Mouse (Mus musculus) forebrain, embryonic 11.5 days (tissue): ENCODE data around the gene Tifa. TPM values are rescaled to one million over a fixed set of nuclear protein-coding genes. Genes with fewer than 3 reads are reported as not detected.

Source experiments
- ATAC-seq: fragments of 200-750 bp; cut with Nextera tagmentation; replicated peaks from 2 replicates; pipeline ENCODE4 v1.8.0; 2017; ENCODE audit warnings: moderate TSS enrichment; ENCODE audit not compliant: low FRiP score
- DNase-seq: peaks from one replicate; pipeline ENCODE4 v3.0.0-alpha.2; 2017; ENCODE audit warnings: low spot score
- H3K27ac ChIP-seq: fragments of 300-500 bp; sonication (generic); 2 replicates; pipeline ENCODE4 v1.5.1; 2014; ENCODE audit warnings: low read depth, low read length
- H3K27me3 ChIP-seq: fragments of 300-500 bp; sonication (generic); 2 replicates; pipeline ENCODE4 v1.6.1; 2014; ENCODE audit warnings: mild to moderate bottlenecking, low read length, mixed read lengths; ENCODE audit not compliant: control insufficient read depth, insufficient read depth
- H3K36me3 ChIP-seq: fragments of 300-500 bp; sonication (generic); 2 replicates; pipeline ENCODE4 v1.6.1; 2014; ENCODE audit warnings: mild to moderate bottlenecking, low read length, moderate library complexity, mixed read lengths; ENCODE audit not compliant: control insufficient read depth, insufficient read depth
- H3K4me1 ChIP-seq: fragments of 300-500 bp; sonication (generic); replicated peaks from 2 replicates; pipeline ENCODE4 v1.6.1; 2014; ENCODE audit warnings: low read length, mixed read lengths; ENCODE audit not compliant: control insufficient read depth, insufficient read depth
- H3K4me2 ChIP-seq: fragments of 300-500 bp; sonication (generic); 2 replicates; pipeline ENCODE4 v1.6.1; 2014; ENCODE audit warnings: low read depth, mild to moderate bottlenecking, low read length, moderate library complexity, mixed read lengths; ENCODE audit not compliant: severe bottlenecking
- H3K4me3 ChIP-seq: fragments of 300-500 bp; sonication (generic); 2 replicates; pipeline ENCODE4 v1.5.1; 2014; ENCODE audit warnings: low read depth, low read length
- H3K9ac ChIP-seq: fragments of 300-500 bp; sonication (generic); 2 replicates; pipeline ENCODE4 v1.6.1; 2014; ENCODE audit warnings: low read length
- H3K9me3 ChIP-seq: fragments of 300-500 bp; sonication (generic); 2 replicates; pipeline ENCODE4 v1.6.1; 2016; ENCODE audit warnings: low read length, mixed read lengths; ENCODE audit not compliant: control insufficient read depth
- WGBS: fragments of 180-500 bp; shearing (Covaris S2); extraction: QIAGEN DNeasy Blood & Tissue Kit; methylation state at CpG from one replicate; pipeline ENCODE4 v1.1.7; 2014; 5-methylcytosine and 5-hydroxymethylcytosine counted together
- polyA plus RNA-seq: library from polyadenylated mRNA; unstranded; fragments of >200 nt; fragmentation: Nextera tagmentation; extraction: Ambion mirVana; gene quantifications from 2 replicates; pipeline ENCODE4 v1.2.1, GENCODE M21; 2014

The Tifa gene
- polyA plus RNA-seq, 1 experiment from 2014 or later, result 3.2 TPM

GRCm38 (mm10) chr3:127821209-127821608 is 31.6 kb downstream of the Tifa start:
- Histone ChIP-seq H3K4me2 (no peak overlapping the region), H3K4me3 (no peak overlapping the region), H3K27ac (no peak overlapping the region), H3K27me3 (no peaks in the 10 kb centered on the region), H3K9me3 (no peaks in the 10 kb centered on the region), H3K9ac (no peak overlapping the region), H3K36me3 (peaks cover 3% of the 10 kb centered on the region; the same call in 1 of the 2 replicates), H3K4me1 (0 out of 2 replicates have a peak, but pooled peaks cover 2% of the 10 kb centered on the region)
- ATAC-seq (no peak), DNase-seq (no peak)
- 93% methylated on average over 5 of the region's 5 CpGs for WGBS

GRCm38 (mm10) chr3:127823886-127824863 is 34.6 kb downstream of the Tifa start:
- Histone ChIP-seq H3K36me3 (peaks cover 3% of the 10 kb centered on the region; the same call in 1 of the 2 replicates), H3K9me3 (no peaks in the 10 kb centered on the region), H3K4me3 (no peak overlapping the region), H3K4me2 (no peak overlapping the region), H3K27ac (no peak overlapping the region), H3K9ac (no peak overlapping the region), H3K4me1 (peaks cover 4% of the 10 kb centered on the region; the same call in 1 of the 2 replicates), H3K27me3 (no peaks in the 10 kb centered on the region)
- ATAC-seq (no peak), DNase-seq (peak; percentile 43)
- 81% methylated on average over 17 of the region's 17 CpGs for WGBS

GRCm38 (mm10) chr3:127826503-127826902 is 36.9 kb downstream of the Tifa start:
- H3K27me3 ChIP-seq, result no peaks in the 10 kb centered on the region
- H3K4me3 ChIP-seq, result no peak overlapping the region
- H3K4me1 ChIP-seq, result peaks cover 4% of the 10 kb centered on the region; the same call in 1 of the 2 replicates
- no peak overlapping the region for H3K4me2 ChIP-seq
- DNase-seq (no peak), ATAC-seq (0 out of 2 replicates have a peak, but pooled peaks have one; percentile 24)
- H3K9me3 ChIP-seq, result no peaks in the 10 kb centered on the region
- WGBS, result 82% methylated on average over 7 of the region's 7 CpGs
- H3K9ac ChIP-seq, result no peak overlapping the region
- H3K36me3 ChIP-seq, result no peaks in the 10 kb centered on the region
- H3K27ac ChIP-seq, result no peak overlapping the region

- no peak overlapping the region for H3K4me2 ChIP-seq
- no peaks in the 10 kb centered on the region for H3K36me3 ChIP-seq
- no peaks in the 10 kb centered on the region for H3K27me3 ChIP-seq
- no peaks in the 10 kb centered on the region for H3K9me3 ChIP-seq
- H3K4me1 ChIP-seq, result peaks cover 4% of the 10 kb centered on the region; the same call in 1 of the 2 replicates
- no peak overlapping the region for H3K27ac ChIP-seq
- ATAC-seq (no peak), DNase-seq (no peak)
- no peak overlapping the region for H3K9ac ChIP-seq
- no peak overlapping the region for H3K4me3 ChIP-seq
- WGBS, result 66% methylated on average over 7 of the region's 7 CpGs
Observed at GRCm38 (mm10) chr3:127827123-127827522, 37.5 kb downstream of the Tifa start.

- Histone ChIP-seq H3K36me3 (no peaks in the 10 kb centered on the region), H3K4me1 (peaks cover 2% of the 10 kb centered on the region; the same call in 1 of the 2 replicates), H3K27me3 (no peaks in the 10 kb centered on the region), H3K4me2 (no peak overlapping the region), H3K9ac (no peak overlapping the region), H3K27ac (no peak overlapping the region), H3K4me3 (no peak overlapping the region), H3K9me3 (no peaks in the 10 kb centered on the region)
- ATAC-seq, result no peak
- WGBS, result 92% methylated on average over 10 of the region's 10 CpGs
- no peak for DNase-seq
Observed at GRCm38 (mm10) chr3:127830183-127830582, 40.6 kb downstream of the Tifa start.

- Histone ChIP-seq H3K9me3 (no peaks in the 10 kb centered on the region), H3K36me3 (no peaks in the 10 kb centered on the region), H3K4me3 (no peak overlapping the region), H3K27ac (no peak overlapping the region), H3K9ac (no peak overlapping the region), H3K4me2 (no peak overlapping the region), H3K27me3 (no peaks in the 10 kb centered on the region), H3K4me1 (peaks cover 5% of the 10 kb centered on the region; the same call in 1 of the 2 replicates)
- 0 out of 2 replicates have a peak, but pooled peaks have one; percentile 12 for ATAC-seq
- WGBS, result 72% methylated on average over 6 of the region's 6 CpGs
- no peak for DNase-seq
Observed at GRCm38 (mm10) chr3:127831079-127831478, 41.5 kb downstream of the Tifa start.

- no peaks in the 10 kb centered on the region for H3K36me3 ChIP-seq
- no peak for DNase-seq
- H3K4me1 ChIP-seq, result peaks cover 5% of the 10 kb centered on the region; the same call in 1 of the 2 replicates
- no peak overlapping the region for H3K9ac ChIP-seq
- H3K9me3 ChIP-seq, result no peaks in the 10 kb centered on the region
- no peak for ATAC-seq
- no peak overlapping the region for H3K27ac ChIP-seq
- no peak overlapping the region for H3K4me2 ChIP-seq
- WGBS, result 93% methylated on average over 4 of the region's 4 CpGs
- H3K4me3 ChIP-seq, result no peak overlapping the region
- H3K27me3 ChIP-seq, result no peaks in the 10 kb centered on the region
Observed at GRCm38 (mm10) chr3:127834040-127834439, 44.4 kb downstream of the Tifa start.

- DNase-seq (no peak), ATAC-seq (no peak)
- Histone ChIP-seq H3K27ac (no peak overlapping the region), H3K27me3 (no peaks in the 10 kb centered on the region), H3K36me3 (no peaks in the 10 kb centered on the region), H3K4me2 (peak overlapping the region; percentile 73; the same call in 1 of the 2 replicates), H3K4me1 (peaks cover 5% of the 10 kb centered on the region; the same call in 1 of the 2 replicates), H3K4me3 (no peak overlapping the region), H3K9me3 (no peaks in the 10 kb centered on the region), H3K9ac (no peak overlapping the region)
- 89% methylated on average over 6 of the region's 6 CpGs for WGBS
Observed at GRCm38 (mm10) chr3:127835594-127835993, 46.0 kb downstream of the Tifa start.
